Mouse (Mus musculus): ENCODE measurements around the gene Yipf4. TPM values are rescaled to one million over a fixed set of nuclear protein-coding genes. Genes with fewer than 3 reads are reported as not detected.

Yipf4 gene
- polyA plus RNA-seq, 1 experiment, result 82.5 TPM

DNA sequence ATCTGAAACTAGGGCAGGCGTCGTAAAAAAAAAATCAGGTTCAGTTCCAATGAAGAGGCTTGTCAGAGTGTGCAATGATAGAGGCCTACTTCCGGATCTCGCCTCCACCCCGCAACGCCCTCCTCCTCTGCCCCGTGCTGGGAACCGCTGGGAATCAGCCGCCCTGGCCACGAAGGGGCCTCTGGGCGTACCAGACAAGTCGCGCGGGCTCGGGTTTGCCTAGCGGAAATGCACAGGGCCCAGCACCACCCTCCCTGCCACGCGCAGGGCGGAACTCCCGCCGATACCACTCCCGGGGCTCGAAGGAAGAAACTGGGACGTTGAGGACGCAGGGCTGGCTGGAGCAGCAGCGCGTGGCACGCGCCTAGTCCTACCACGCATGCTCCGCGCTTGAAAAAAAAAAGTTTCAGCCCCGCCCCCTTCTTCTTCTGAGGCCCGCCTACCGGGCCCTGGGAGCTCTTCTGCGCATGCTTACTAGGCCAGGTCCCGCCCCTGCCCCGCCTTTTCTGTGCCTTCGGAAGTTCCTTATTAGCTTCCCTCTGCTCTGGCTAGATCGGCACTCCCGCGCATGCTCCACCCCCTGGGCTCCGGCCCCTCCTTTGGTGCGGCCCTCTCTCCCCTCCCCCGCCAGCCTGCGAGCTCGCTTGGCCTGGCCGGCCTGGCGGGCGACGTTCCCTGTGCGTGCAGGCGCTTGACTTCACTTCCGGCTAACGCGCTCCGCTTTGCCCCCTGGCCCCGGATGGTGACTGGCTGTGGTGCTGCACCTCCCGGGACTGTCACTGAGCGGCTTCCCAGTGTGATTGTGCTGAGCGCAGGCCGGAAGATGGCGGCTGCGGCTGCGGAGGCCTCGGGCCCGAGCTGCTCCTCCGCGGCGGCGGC, 38.7 kb downstream of the Yipf4 start, which contains the start of gene Birc6:
Gene Birc6 (plus strand): TSS at position 567 of the 879 bp plus-strand sequence.
- H3K27ac ChIP-seq (ENCODE audit: insufficient read depth, low read length), result peak within 1 kb of the TSS; percentile 90

DNA sequence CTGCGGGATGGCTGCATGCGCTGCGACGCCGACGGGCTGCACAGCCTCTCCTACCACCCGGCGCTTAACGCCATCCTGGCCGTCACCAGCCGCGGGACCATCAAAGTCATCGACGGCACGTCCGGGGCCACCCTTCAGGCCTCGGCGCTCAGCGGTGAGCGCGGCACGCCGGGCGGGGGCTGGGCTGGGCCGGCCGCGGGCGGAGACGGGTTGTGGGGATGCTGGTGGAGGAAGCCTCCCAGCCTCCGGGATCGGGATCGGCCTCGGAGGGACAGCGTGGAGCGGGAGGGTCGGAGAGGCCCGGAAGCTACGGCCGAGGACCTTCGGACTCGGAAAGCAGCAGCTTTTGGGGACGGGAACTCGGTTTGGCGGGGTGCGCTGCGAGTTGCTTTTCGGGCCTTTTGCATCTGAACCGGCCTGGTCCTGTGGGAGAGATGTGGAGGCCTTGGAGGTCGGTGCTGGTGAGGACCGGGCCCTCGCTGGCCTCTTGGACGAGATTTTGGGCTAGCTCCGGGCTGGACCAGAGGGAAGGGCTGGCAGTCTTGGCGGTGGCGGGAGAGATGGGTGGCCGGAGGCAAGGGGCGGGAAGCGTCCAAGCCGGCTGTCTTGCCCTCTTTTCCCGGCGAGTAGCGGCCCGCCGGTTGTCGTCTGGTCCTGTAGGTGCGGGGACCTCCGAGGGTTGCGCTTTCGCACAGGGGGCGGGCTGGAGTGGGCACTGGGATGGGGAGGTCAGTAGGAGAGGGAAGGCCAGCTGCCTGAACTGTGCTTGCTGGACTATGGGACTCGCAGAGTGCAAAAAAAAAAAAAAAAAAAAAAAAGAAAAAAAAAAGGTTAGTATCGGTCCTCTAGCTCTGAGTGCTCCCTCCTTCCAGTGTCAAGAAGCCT, 39.6 kb downstream of the Yipf4 start:
- no peaks in the 10 kb centered on the region for H3K36me3 ChIP-seq (ENCODE audit: control insufficient read depth, insufficient read depth, low read length, poor library complexity, severe bottlenecking)
- H3K9ac ChIP-seq (ENCODE audit: low read depth, poor library complexity, severe bottlenecking), result peak overlapping the region; percentile 89
- H3K27ac ChIP-seq (ENCODE audit: insufficient read depth, low read length), result peak overlapping the region; percentile 39
- no peaks in the 10 kb centered on the region for H3K27me3 ChIP-seq (ENCODE audit: control insufficient read depth, insufficient read depth, low read length, poor library complexity, severe bottlenecking)
- TF ChIP-seq EP300 (IDR thresholded peaks at IDR 0.05; ENCODE audit: insufficient read depth, low read depth, low read length) (no peak), CTCF (IDR thresholded peaks at IDR 0.05; ENCODE audit: low read depth, low read length) (no peak), POLR2A (IDR thresholded peaks at IDR 0.05; ENCODE audit: insufficient read depth, low read length) (no peak)
- no peaks in the 10 kb centered on the region for H3K9me3 ChIP-seq (replicated peaks; ENCODE audit: control insufficient read depth, insufficient read depth, low read length, poor library complexity, severe bottlenecking)
- peak overlapping the region; percentile 90 for H3K4me3 ChIP-seq (ENCODE audit: low read depth, low read length)
- H3K4me1 ChIP-seq (ENCODE audit: control insufficient read depth, insufficient read depth, low read length), result no peaks in the 10 kb centered on the region

More for the DNA sequence above, 38.7 kb downstream of the Yipf4 start, which contains the start of gene Birc6:
- H3K36me3 ChIP-seq (ENCODE audit: control insufficient read depth, insufficient read depth, low read length, poor library complexity, severe bottlenecking), result no peaks in the 10 kb centered on the region
- TF ChIP-seq EP300 (IDR thresholded peaks at IDR 0.05; ENCODE audit: insufficient read depth, low read depth, low read length) (peak; percentile 77; the same call in 1 of the 2 replicates), POLR2A (IDR thresholded peaks at IDR 0.05; ENCODE audit: insufficient read depth, low read length) (peak; percentile 77), CTCF (IDR thresholded peaks at IDR 0.05; ENCODE audit: low read depth, low read length) (no peak)
- H3K9me3 ChIP-seq (replicated peaks; ENCODE audit: control insufficient read depth, insufficient read depth, low read length, poor library complexity, severe bottlenecking), result no peaks in the 10 kb centered on the region
- peak within 1 kb of the TSS; percentile 89 for H3K9ac ChIP-seq (ENCODE audit: low read depth, poor library complexity, severe bottlenecking)
- no peaks in the 10 kb centered on the region for H3K27me3 ChIP-seq (ENCODE audit: control insufficient read depth, insufficient read depth, low read length, poor library complexity, severe bottlenecking)
- no peaks in the 10 kb centered on the region for H3K4me1 ChIP-seq (ENCODE audit: control insufficient read depth, insufficient read depth, low read length)
- H3K4me3 ChIP-seq (ENCODE audit: low read depth, low read length), result peak within 1 kb of the TSS; percentile 91

DNA sequence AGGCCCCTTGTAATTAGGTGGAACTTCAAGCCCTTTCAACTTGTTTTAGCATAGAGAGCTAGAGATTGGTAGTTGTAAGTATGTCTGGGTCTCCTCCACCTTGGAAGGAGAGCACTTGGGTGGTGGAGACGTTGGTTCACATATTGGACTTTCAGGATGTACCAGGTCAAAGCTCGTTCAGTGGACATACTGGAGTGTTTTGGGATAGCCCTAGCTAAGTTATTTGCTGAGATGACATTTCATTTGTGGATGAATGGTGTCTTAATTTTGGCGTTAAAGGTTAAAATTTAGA, 40.2 kb downstream of the Yipf4 start:
- H3K36me3 ChIP-seq (ENCODE audit: control insufficient read depth, insufficient read depth, low read length, poor library complexity, severe bottlenecking), result no peaks in the 10 kb centered on the region
- H3K4me3 ChIP-seq (ENCODE audit: low read depth, low read length), result peak overlapping the region; percentile 90
- H3K9ac ChIP-seq (ENCODE audit: low read depth, poor library complexity, severe bottlenecking), result peak overlapping the region; percentile 89
- H3K4me1 ChIP-seq (ENCODE audit: control insufficient read depth, insufficient read depth, low read length), result no peaks in the 10 kb centered on the region
- H3K9me3 ChIP-seq (replicated peaks; ENCODE audit: control insufficient read depth, insufficient read depth, low read length, poor library complexity, severe bottlenecking), result no peaks in the 10 kb centered on the region
- no peak overlapping the region for H3K27ac ChIP-seq (ENCODE audit: insufficient read depth, low read length)
- no peaks in the 10 kb centered on the region for H3K27me3 ChIP-seq (ENCODE audit: control insufficient read depth, insufficient read depth, low read length, poor library complexity, severe bottlenecking)
- TF ChIP-seq POLR2A (IDR thresholded peaks at IDR 0.05; ENCODE audit: insufficient read depth, low read length), result no peak
- TF ChIP-seq CTCF (IDR thresholded peaks at IDR 0.05; ENCODE audit: low read depth, low read length), result no peak
- no peak for TF ChIP-seq EP300 (IDR thresholded peaks at IDR 0.05; ENCODE audit: insufficient read depth, low read depth, low read length)

DNA sequence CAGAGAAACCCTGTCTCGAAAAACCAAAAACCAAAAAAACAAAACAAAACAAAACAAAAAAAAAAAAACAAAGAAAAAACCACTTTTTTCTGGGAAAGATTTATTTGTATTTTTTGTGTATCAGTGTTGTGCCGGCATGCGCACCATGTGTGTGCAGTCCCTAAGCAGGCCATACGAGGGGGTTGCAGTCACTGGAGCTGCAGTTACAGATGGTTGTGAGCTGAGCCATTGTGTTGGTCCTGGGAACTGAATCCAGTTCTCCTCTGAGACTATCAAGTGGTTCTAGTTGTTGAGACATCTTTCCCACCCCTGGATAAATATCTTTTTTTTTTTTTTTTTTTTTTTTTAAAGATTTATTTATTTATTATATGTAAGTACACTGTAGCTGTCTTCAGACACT, 45.7 kb downstream of the Yipf4 start:
- no peaks in the 10 kb centered on the region for H3K9me3 ChIP-seq (replicated peaks; ENCODE audit: control insufficient read depth, insufficient read depth, low read length, poor library complexity, severe bottlenecking)
- no peak overlapping the region for H3K9ac ChIP-seq (ENCODE audit: low read depth, poor library complexity, severe bottlenecking)
- H3K4me1 ChIP-seq (ENCODE audit: control insufficient read depth, insufficient read depth, low read length), result no peaks in the 10 kb centered on the region
- no peaks in the 10 kb centered on the region for H3K36me3 ChIP-seq (ENCODE audit: control insufficient read depth, insufficient read depth, low read length, poor library complexity, severe bottlenecking)
- no peak overlapping the region for H3K27ac ChIP-seq (ENCODE audit: insufficient read depth, low read length)
- no peaks in the 10 kb centered on the region for H3K27me3 ChIP-seq (ENCODE audit: control insufficient read depth, insufficient read depth, low read length, poor library complexity, severe bottlenecking)
- H3K4me3 ChIP-seq (ENCODE audit: low read depth, low read length), result no peak overlapping the region
- peak; percentile 13 for TF ChIP-seq CTCF (IDR thresholded peaks at IDR 0.05; ENCODE audit: low read depth, low read length)
- no peak for TF ChIP-seq EP300 (IDR thresholded peaks at IDR 0.05; ENCODE audit: insufficient read depth, low read depth, low read length)
- TF ChIP-seq POLR2A (IDR thresholded peaks at IDR 0.05; ENCODE audit: insufficient read depth, low read length), result no peak

DNA sequence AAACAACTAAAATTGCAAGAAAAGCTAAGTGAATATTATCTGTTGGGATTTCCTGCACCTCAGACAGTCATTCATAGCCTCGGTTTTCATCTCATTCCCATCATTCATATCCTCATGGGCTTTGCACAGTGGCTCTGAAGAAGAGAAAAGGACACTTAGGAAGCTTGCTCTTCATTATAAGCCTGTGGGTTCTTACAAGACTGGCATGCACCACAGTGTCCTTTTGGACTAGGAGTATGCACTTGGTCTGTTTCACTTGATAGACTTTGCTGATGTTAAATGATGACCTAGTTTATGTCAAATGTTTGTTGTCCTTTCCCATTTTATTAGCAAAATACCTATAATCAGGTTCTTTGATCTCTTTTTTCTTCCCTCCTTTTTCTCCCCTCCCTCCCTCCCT, 48.2 kb downstream of the Yipf4 start:
- Histone ChIP-seq H3K9ac (ENCODE audit: low read depth, poor library complexity, severe bottlenecking) (no peak overlapping the region), H3K4me3 (ENCODE audit: low read depth, low read length) (no peak overlapping the region), H3K27ac (ENCODE audit: insufficient read depth, low read length) (no peak overlapping the region), H3K36me3 (ENCODE audit: control insufficient read depth, insufficient read depth, low read length, poor library complexity, severe bottlenecking) (no peaks in the 10 kb centered on the region), H3K27me3 (ENCODE audit: control insufficient read depth, insufficient read depth, low read length, poor library complexity, severe bottlenecking) (no peaks in the 10 kb centered on the region), H3K4me1 (ENCODE audit: control insufficient read depth, insufficient read depth, low read length) (no peaks in the 10 kb centered on the region), H3K9me3 (replicated peaks; ENCODE audit: control insufficient read depth, insufficient read depth, low read length, poor library complexity, severe bottlenecking) (no peaks in the 10 kb centered on the region)
- TF ChIP-seq POLR2A (IDR thresholded peaks at IDR 0.05; ENCODE audit: insufficient read depth, low read length), result no peak
- no peak for TF ChIP-seq EP300 (IDR thresholded peaks at IDR 0.05; ENCODE audit: insufficient read depth, low read depth, low read length)
- TF ChIP-seq CTCF (IDR thresholded peaks at IDR 0.05; ENCODE audit: low read depth, low read length), result no peak
